Mouse (Mus musculus) CH12F3 (cell line): ENCODE results near the gene Tenm4.

ENCODE experiments used
- in situ Hi-C: fragments of 300-500 bp; cut with MboI; formaldehyde crosslinking; loops from 2 replicates; pipeline ENCODE4 v1.14.3; 2020; ENCODE audit warnings: low sequenced_read_pairs

Gene Tenm4

DNA sequence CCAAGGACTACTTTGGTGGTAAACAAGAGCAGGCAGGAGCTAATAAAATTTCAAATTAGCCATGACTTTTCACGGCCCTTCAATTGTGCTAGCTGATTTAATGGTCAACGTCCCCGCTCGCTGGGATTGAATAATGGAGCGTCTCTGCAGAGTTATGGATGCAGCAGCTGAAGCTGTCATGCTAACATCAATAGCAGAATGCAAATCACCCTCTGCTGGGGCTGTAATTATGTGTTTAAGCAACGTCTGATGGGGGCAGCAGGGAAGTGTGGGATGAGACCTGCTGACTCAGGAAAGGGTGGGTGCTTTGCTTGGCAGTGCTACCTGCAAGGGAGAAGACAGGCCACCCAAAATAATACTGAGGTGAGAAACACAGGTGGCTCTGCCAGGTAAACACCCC, 649.3 kb downstream of the Tenm4 start:
- in situ Hi-C loops = no loop called here

DNA sequence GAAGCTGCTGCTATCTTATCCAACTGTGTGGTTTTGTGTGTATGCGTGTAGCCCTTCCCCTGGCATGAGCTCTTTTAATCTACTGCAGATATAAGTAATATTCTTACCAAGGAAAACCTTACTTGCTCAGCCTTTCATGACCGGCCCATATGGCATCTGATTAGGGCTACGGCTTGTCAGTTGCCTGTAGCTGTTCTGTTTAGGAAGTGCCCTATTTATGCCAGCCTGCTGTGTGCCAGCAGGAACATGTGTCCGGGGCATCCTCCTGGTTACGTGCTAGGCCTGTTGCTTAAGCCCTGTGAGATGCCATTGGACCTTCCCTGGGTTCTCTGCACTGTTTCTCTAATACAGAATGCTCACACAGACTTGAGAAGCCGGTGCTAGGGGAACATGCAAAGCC, 655.1 kb downstream of the Tenm4 start:
- in situ Hi-C loops = no loop called here

DNA sequence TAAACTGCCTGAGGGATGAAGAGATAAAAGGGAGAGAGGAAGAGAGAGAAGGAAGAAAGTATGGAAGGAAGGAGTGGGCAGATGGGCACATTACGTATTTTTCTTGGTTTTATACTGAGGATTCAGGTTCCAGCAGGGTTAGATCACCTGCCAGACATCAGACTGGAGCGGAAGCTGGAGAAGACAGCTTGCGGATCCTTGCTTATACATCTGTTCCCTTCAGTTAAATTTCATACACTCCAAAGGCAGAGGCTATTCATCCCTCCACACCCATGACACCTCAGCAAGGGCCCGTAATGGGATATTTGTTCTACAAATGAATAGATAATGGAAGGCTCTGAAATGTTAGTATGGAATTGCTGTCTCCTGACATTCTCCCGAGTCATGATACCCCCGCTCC, 655.6 kb downstream of the Tenm4 start:
- in situ Hi-C loops = no loop called here

DNA sequence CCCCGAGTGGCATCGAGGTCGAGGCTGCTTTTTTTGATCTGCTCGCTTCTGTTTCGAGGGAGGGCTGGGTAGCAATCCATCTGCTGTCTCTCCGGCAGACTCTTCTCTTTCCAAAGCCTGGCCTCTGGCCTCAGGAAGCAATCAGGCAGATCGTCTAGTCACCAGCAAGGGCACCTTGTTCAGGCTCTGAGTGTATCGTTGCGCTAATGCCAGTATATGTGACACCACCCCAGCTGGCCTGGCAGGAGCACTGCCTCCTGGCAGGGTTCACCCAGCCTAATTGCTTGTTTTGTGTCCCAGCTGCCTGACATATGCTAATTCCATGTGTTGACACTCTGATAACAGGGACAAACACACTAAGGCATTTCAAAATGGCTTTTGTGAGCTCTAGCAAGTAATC, 661.5 kb downstream of the Tenm4 start:
- in situ Hi-C loops = no loop called here

DNA sequence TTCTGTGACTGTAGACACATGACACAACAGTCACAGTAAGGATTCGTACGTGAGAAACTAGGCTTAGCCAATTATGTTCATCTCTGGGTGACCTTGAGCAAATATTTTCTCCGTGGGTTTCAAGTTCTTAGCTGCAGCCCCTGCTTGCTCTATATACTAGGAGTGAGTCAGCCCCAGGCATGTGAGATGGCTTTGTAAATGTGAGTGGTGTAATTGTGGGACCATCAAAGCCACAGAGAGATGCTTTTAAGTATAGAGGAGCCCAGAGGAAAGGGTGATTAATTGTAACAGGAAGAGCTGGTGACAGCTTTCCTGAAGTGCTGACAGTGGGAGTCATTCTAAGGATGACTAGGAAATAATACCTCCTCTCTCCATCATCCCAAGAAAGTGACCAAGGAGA, 662.0 kb downstream of the Tenm4 start:
- in situ Hi-C loops = no loop called here

DNA sequence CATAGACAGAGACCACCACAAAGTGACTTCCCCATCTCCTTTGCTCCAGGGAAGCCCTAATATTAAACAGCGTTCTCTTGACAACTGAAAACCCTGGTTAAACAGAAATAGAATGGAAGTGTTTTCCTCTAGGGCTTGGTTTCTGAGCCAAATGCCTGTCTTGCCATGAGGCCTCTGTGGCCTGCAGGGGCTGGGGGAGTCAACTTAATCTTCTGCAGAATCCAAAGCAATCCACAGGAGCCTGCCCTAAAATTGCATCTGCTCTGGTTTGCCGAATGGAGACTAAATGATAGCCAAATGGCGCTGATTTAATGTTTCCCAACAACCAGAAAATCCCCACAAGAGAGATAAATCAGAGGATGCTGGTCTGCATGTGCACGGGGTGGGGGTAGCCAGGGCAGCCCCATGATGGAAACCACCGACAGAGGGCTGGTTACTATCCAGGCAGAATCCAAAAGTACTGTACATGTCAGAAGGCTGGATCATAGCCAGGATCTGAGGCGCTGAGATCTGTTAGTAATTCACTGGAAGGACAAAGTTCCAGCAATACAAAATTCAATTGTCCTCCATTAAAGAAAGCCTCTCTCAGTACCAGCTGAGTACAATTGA, 663.7 kb downstream of the Tenm4 start:
- in situ Hi-C loops = no loop called here

DNA sequence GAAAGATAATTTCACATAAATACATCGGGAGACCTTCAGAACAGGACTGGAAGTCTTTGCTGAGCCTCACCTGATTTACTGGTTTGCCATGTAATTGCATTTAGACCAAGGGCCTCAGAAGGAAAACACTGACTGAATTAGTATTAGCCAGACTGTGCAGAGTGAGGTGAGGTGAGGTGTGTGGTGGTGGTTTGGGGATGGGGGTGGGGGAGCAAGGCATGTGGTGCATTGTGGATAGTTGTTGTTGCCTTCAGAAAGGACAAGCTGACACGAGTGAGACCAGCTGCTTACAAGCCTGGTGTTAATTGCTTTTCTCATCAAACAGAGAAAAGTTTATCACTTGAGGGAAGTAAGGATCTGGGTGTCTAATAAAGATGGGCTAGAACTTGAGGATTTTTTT, 664.3 kb downstream of the Tenm4 start:
- in situ Hi-C loops = no loop called here

DNA sequence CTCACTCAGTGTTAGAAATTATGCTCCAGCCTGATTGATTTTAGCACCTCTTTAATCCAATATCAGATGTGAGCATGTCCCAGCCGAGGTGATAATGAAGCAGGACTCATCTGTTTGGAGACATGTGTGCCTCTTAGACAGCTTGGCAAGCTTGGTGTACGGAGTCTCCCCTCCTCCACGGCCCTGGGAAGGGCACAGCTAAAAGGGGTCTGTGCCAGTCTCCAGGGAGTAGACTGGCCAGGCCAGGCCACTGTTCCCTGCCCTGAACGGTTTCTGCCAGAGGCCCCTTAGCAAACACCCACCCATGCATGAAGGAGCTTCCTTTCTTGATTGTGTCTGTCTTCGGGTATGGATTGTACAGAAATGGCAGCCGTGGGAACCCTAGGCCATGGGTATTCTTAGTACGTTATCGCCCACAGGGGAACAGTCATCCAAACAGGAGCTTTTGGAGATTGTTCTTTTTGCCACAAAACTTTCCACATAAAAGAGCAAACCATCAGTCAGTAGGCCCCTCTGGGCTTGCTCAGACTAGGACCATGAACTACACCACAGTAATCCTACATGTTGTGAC, 667.3 kb downstream of the Tenm4 start:
- in situ Hi-C loops = no loop called here

DNA sequence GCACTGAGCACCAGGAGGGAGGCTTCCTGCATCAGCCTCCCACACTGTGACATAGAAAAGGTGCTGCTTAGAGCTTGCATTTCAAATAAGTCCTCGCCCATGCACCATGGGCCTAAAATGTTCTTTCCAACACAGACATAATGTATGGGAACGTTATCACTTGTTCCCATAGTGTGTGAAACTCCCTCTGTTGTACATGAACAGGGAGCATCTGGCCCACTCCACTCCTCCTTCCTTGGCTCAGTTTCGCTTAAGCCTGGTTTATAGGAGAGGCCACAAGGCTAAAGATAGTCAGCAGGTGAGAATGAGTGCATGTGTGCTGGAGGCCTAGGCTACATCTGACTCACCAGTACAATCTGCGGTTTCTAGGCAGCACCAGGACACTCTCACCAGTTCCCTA, 667.9 kb downstream of the Tenm4 start:
- in situ Hi-C loops = no loop called here

DNA sequence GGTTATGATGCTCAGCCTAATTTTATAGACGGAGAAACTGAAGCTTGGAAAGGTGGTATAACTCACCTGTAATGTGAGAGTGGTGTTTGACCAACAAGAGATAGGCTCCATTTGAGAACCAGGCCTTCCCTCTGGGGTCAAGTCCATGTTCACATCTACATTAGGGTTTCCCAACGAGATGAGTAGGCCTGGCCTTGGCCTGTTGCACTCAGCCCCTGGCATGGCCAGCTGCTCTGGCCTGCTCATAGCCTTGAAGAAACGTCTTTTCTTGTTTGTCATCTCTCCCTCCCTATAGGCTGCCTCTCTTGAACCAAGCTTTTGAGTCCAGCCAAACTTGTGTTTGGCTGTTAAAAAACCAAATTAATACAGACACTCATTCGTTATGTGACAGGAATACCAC, 668.5 kb downstream of the Tenm4 start:
- in situ Hi-C loops = no loop called here

DNA sequence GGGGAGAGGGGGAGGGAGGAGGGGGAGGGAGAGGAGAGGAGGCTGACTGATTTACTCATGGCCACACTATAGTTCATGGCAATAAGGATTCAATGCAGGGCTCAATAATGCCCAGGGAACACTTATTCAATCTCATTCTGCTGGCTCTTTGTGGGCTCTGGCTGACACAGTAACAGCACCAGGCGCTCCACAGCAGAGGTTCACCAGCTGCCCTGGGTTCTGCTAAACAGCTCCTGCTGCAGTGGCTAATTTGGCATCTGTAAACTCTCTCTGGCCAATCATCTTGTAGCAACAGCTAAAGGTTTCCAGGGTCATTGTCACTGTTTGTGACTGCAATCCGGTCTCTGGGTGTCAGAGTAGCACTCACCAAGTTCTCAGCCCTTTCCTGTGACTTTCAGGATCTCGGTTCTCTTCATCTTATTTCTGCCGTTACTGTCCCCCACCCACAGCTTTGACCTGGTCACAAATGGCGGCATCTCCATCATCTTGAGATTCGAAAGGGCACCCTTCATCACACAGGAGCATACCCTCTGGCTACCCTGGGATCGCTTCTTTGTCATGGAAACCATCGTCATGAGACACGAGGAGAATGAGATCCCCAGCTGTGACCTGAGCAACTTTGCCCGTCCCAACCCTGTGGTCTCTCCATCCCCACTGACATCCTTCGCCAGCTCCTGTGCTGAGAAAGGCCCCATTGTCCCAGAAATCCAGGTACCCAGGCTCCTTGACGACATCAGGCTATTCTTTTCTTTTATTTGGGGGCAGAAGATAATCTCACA, 671.6 kb downstream of the Tenm4 start:
- in situ Hi-C loops = no loop called here

DNA sequence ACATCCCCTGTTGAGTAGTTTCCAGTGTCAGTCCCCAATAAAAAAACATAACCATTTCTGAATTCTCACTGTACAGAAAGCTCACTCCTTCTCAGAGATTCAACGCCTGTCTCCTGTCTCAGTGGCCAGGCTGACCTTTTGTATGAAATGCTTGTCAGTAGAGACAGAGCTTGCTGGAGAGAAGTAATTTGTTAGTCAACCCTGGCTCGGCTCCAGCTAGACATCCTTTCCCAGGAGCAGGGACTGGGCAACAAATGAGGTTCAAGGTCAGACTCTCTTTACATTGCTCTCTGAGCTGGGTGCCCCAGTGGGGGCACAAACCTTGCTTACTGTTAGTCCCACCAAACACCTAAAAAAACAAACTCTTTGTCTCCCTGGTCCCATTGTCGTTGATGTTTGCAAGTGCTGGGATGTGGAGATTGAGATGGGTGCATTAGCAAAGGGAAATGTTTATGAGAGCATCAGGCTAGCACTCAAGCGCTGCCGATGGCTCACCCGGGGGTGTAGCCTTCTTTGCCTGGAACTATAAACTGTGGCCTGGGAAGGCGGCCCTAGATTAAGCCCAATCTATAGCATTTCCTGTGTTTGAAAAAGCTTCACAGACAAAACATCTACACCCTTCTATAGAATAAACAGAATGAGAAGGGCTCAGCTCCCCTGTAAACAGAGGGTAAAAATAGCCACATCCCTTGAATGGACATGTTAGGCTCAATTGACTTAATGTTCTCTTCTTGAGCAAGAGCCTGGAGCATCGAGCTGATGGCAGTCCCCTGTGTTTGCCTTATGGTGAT, 673.3 kb downstream of the Tenm4 start:
- in situ Hi-C loops = no loop called here

DNA sequence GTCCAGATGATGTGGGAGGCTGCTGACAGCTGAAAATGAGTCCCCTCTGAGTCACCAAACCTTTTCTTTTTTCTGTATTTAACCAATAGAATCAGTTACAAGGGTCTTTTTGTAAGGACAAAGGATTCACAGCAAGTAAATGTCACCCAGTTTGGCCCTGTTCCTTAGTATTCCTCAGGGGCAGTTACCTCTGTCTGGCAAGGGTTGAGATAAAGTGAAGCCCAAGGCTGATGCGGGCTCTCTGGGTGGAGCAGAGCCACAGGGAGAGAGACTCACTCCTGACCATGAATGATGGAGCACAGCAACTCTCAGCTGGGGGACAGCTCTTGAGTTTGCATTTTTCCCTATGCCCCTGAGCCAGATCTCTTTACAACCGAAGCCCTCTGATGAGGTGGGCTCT, 681.7 kb downstream of the Tenm4 start:
- in situ Hi-C loops = no loop called here

DNA sequence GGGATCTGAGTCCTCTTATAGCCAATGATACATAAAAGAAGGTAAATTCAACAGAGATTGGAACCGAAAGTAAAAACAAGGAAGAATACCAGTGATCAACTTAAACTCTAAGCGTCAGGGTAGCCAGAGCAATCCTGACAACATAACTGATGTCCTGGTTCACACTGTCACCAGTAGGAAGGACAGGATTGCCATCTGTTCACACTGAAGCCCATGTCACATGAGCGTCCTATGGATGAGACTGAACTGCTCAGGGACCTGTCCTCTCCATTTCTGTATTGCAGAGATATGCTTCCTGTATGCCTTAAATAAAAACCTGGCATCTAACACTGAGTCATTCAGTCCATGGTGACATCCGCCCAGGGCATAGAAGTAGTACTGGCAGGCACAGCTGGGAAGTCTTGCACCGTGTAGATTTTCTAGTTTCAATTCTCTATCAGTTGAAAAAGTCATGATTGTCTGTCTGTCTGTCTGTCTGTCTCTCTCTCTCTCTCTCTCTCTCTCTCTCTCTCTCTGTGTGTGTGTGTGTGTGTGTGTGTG, 684.9 kb downstream of the Tenm4 start:
- in situ Hi-C loops = no loop called here

DNA sequence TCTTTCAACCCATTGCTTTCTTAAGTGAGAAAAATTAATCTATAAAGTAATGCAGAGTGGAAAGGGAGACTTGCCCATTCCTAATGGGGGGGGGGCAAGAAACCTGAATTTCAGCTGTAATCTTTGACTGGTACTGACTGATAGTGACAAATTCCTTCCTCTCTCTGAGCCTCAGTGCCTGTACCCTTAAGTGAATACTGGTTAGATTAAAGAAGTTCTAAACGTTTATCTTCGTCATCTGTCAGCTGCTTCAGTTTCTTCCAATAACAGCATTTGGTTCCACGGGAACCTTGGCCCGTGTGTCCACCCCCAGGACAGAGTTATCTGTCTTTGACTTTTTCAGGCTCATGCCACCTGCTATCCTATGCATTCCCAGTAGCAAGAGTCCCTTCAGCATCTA, 685.5 kb downstream of the Tenm4 start:
- in situ Hi-C loops = no loop called here

DNA sequence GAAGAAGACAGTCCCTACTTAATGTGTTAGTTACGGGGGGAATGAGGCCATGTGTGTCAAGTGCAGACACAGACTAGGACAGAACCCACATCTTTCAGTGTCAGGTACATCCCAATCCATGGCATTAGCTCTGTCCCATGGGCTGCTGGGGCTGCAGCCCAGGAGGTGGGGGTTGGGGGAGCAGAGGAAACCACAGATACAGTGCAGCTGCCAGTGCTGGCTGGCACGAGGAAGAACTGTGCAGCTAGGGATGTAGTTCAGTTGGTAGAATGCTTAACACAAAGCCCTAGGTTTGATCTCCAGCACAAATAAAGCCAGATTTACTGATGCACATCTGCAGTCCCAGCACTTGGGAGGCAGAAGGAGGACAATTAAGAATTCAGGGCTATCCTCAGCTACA, 688.0 kb downstream of the Tenm4 start:
- in situ Hi-C loops = no loop called here

DNA sequence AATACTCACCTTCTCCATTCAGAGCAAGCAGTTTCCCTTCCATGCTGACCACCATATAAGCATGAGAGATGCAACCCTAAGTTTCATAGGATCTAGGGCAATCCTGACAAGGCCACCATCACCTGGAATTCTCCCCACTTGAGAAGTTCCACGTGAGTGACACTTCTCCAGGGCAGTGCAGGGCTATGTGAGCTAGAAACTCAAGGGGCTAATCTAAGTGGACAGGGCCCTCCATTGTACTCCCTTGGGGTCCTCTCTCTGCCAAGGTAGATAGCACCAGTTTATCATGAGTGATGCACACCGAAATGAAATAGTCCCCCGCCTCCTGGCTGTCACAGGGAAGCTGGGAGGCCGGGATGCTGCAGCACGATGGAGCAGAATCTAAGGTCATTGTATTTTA, 688.6 kb downstream of the Tenm4 start:
- in situ Hi-C loops = no loop called here

DNA sequence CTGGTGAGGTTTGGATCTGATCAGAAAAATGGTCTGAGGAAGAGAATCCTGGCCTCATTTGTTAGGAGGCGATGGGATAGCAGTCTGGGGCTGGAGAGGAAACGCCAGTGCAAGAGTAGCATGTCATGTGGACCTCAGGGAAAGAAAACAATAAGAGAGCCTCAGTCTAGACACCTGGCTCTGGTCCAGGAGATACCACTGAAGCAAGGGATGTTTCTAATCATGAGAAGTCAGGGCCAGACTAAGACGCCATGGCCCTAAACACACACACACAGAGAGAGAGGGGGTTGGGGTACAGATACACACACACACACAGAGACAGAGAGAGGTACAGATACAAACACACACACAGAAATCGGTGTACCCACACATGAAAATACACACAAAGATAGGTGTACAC, 689.6 kb downstream of the Tenm4 start:
- in situ Hi-C loops = no loop called here

DNA sequence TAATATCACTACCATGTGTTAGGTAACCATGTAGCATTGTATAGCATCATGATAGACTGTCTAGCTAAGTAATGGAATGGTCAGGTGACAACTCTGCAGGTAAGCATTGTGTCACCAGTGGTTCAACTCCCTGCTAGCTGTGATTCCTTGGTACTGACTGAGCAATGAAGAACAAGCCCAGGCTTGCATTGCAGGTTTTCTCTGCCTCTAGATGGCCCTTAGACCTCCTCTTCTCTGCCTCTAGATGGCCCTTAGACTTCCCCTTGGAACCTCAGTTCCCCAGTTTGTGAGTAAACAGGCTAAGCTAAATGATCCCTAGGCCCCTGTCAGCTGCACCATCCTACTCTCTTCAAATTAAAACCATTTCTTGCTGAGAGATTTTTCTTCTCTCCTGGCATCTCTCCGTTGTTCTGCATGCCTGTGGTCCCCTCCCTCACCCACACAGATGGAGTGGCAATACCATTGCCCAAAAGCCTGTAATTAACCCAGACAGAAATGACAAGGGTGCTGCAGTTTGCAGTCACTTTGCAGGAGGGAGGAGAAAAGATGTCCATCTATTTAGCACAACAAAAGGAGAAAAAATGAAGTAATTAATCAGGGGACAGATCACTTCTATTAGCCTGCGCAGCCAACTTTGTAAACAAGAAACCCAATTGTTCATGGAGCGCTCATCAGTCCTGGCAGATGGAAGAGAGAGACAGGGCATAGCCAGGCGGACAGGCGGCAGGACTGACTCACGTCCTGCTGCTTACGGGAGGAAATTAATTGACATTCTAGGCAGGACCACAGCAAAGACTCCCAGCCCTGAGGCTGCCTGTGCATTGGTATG, 694.1 kb downstream of the Tenm4 start:
- in situ Hi-C loops = no loop called here

DNA sequence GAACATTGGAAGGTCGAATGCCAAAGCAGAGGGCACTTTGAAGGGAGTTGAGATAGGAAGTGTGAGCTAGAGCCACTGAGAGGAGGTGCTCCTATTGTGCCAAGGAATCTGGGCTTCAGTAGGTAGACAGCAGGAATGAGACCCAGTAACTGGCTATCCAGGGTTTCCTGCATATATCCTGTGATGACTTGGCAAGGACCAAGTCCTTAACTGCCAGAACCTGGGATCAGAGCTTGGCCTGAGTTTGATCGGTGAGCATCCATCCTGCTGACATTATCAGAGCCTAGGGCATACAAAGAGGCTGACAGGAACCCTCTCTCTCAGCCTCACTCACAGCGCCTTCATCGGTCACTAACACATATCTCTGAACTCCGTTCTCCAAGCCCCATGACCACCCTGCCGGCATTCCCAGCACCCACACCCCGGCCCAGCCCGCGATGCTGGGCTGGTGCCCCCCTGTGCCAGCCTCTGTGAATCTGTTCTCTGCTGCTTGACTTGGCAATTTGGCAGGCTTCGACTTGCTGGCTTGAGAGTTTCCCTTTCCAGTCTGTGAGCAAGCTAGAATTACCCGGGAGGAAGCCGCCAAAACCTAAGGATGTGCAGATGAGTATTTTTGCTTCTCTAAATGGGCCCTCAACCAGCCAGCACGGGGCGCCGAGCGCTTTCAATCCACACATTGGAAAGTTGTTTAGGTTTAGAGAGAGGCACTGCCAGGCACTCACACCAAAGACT, 698.2 kb downstream of the Tenm4 start:
- in situ Hi-C loops = no loop called here
